Mouse (Mus musculus) forebrain, embryonic 10.5 days (tissue): Measurements from ENCODE around the gene Wbp1. TPM values are rescaled to one million over a fixed set of nuclear protein-coding genes. Genes with fewer than 3 reads are reported as not detected.

ENCODE experiments used
- microRNA counts: library from miRNA; unstranded; fragments of <30 nt; microRNA quantifications from one replicate; lab custom pipeline; 2017
- microRNA-seq: library from miRNA; unstranded; fragments of <30 nt; microRNA quantifications from one replicate; pipeline ENCODE4, GENCODE M21; 2017
- polyA plus RNA-seq: library from polyadenylated mRNA; unstranded; fragments of >200 nt; fragmentation: Nextera tagmentation; extraction: Ambion mirVana; gene quantifications from 2 replicates; pipeline ENCODE4 v1.2.1, GENCODE M21; 2016

Gene Wbp1
- polyA plus RNA-seq, 1 experiment from 2014 or later, result 137 TPM

MicroRNA genes within 50 kb of the gene (microRNA counts, 519-probe panel; counts per million panel counts)
- microRNA mmu-miR-3470a+mmu-miR-3470b (lab: Ali Mortazavi, UCI), result 341 counts per million, percentile 65 among the panel's probes with 10 or more counts

Small RNA genes within 50 kb of the gene (microRNA-seq; reads per million reads assigned to microRNA genes)
- gene Mir3470a, result not detected

Other genes starting within 250 kb of the Wbp1 start
- 1.8 TPM in 2 replicates for gene Sema4f, start 181.8 kb downstream of the Wbp1 start, polyA plus RNA-seq
- gene M1ap, start 174.7 kb downstream of the Wbp1 start, polyA plus RNA-seq, result 0.81 TPM in 1 of 2 replicates, not detected in the other
- 10.4 and 10.9 TPM in 2 replicates for gene Dok1, start 88.1 kb downstream of the Wbp1 start, polyA plus RNA-seq
- gene Loxl3, start 87.4 kb downstream of the Wbp1 start, polyA plus RNA-seq, result 7.2 and 9.4 TPM in 2 replicates
- gene Aup1, start 67.0 kb downstream of the Wbp1 start, polyA plus RNA-seq, result 164 and 169 TPM in 2 replicates
- gene Htra2, start 66.3 kb downstream of the Wbp1 start, polyA plus RNA-seq, result 78.1 and 92.0 TPM in 2 replicates
- gene Dqx1, start 63.7 kb downstream of the Wbp1 start, polyA plus RNA-seq, result 1.7 TPM in 2 replicates
- gene Tlx2, start 51.3 kb downstream of the Wbp1 start, polyA plus RNA-seq, result not detected in 2 replicates
- gene Pcgf1, start 43.7 kb downstream of the Wbp1 start, polyA plus RNA-seq, result 37.6 and 39.4 TPM in 2 replicates
- gene Lbx2, start 35.2 kb downstream of the Wbp1 start, polyA plus RNA-seq, result 0.20 and 0.29 TPM in 2 replicates
- gene Ccdc142, start 20.0 kb downstream of the Wbp1 start, polyA plus RNA-seq, result 2.6 and 3.1 TPM in 2 replicates
- 1.9 and 2.2 TPM in 2 replicates for gene Gm42688, start 19.9 kb downstream of the Wbp1 start, polyA plus RNA-seq
- gene Mrpl53, start 12.5 kb downstream of the Wbp1 start, polyA plus RNA-seq, result 135 and 149 TPM in 2 replicates
- gene Mogs, start 6.1 kb downstream of the Wbp1 start, polyA plus RNA-seq, result 32.6 and 38.3 TPM in 2 replicates
- 17.5 and 19.2 TPM in 2 replicates for gene Ino80b, start 3.9 kb upstream of the Wbp1 start, polyA plus RNA-seq
- gene Rtkn, start 13.9 kb upstream of the Wbp1 start, polyA plus RNA-seq, result 32.1 and 32.7 TPM in 2 replicates
- gene Wdr54, start 34.8 kb upstream of the Wbp1 start, polyA plus RNA-seq, result 13.9 and 14.7 TPM in 2 replicates
- 1.3 and 1.9 TPM in 2 replicates for gene 1700003E16Rik, start 34.8 kb upstream of the Wbp1 start, polyA plus RNA-seq
- gene Dctn1, start 44.4 kb upstream of the Wbp1 start, polyA plus RNA-seq, result 88.8 and 93.8 TPM in 2 replicates
- 0.30 and 1.1 TPM in 2 replicates for gene Slc4a5, start 98.3 kb upstream of the Wbp1 start, polyA plus RNA-seq
- 64.5 and 65.7 TPM in 2 replicates for gene Mthfd2, start 204.3 kb upstream of the Wbp1 start, polyA plus RNA-seq
- 55.2 and 59.3 TPM in 2 replicates for gene Mob1a, start 204.5 kb upstream of the Wbp1 start, polyA plus RNA-seq
- 168 and 172 TPM in 2 replicates for gene Bola3, start 227.6 kb upstream of the Wbp1 start, polyA plus RNA-seq